Mouse (Mus musculus) layer of hippocampus, adult 2 months (tissue): ENCODE data around the gene Akt3. TPM values are rescaled to one million over a fixed set of nuclear protein-coding genes. Genes with fewer than 3 reads are reported as not detected.

Experiments
- DNase-seq, 2 experiments: peaks; one replicate each; pipeline ENCODE4 v3.0.0; 2022; ENCODE audit warnings: low spot score in 2 of 2
- H3K27ac ChIP-seq: fragments of 200-600 bp; 2 replicates; pipeline ENCODE4 v1.8.1; 2022
- H3K4me3 ChIP-seq: fragments of 200-600 bp; 2 replicates; pipeline ENCODE4 v1.8.1; 2022; ENCODE audit warnings: mild to moderate bottlenecking
- CTCF ChIP-seq: fragments of 200-600 bp; conservative IDR thresholded peaks from 2 replicates; pipeline ENCODE4 v1.8.1; 2022; ENCODE audit warnings: antibody characterized with exemption, mild to moderate bottlenecking, moderate library complexity
- total RNA-seq, 2 experiments: library from RNA; stranded (reverse); gene quantifications; 2 replicates each; pipeline ENCODE4 v1.2.3; 2021

The Akt3 gene
- total RNA-seq, 2 experiments from 2014 or later, result 253 to 255 TPM

DNA sequence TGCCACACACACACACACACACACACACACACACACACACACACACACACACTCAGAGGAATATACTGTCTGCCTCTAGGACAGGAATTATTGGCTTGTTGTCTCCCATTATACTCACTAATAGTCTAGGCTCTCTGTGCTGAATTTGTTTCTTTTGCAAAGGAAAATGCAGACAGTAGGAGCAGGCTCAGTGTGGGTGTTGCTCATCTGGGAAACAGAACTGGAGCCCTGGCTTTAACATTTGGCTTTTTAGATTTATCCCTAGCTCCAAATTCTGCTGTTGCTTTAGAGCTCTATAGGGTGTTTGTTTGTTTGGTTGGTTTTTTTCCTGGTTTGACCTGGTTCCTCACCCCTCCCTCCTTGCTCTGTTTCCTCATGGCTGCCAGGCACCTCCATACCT lies 278.8 kb downstream of the Akt3 start:
- Histone ChIP-seq H3K4me3 (no peak overlapping the region), H3K27ac (peak overlapping the region; percentile 91)
- peak; percentile 50 to 58 for DNase-seq
- no peak for TF ChIP-seq CTCF

DNA sequence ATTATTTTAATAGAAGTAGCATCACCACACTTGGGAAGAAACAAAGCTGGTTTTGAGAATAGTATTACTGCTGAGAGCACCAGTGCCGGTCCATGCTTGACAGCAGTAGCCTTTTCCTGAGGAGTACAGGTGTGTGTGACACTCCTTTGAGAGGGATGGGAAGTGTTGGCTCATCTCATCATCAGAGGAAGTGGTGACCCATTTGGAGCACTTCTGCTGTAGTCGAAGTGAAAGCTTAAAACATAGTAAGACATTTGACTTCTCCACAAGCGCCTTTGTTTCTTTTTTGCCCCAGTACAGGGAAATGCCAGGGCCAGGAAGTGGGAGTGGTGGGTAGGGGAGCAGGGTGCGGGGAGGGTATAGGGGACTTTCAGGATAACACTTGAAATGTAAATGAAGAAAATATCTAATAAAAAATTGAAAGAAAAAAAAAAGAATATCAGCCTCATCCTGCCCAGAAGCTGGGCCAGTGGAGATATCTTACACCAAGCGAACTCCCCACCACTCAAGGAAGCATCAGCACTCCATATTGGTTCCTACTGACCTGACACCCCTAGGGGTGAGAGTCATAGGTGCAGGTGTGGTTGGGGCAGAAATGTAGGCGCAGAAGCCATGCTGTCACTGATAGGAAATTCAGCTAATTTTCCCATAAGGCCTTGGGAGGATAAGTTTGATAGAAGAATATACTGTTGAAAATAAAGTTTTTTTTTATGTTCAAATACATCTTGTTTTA lies 284.5 kb downstream of the Akt3 start:
- Histone ChIP-seq H3K27ac (peak overlapping the region; percentile 90), H3K4me3 (no peak overlapping the region)
- no peak for DNase-seq
- peak; percentile 44 for TF ChIP-seq CTCF

DNA sequence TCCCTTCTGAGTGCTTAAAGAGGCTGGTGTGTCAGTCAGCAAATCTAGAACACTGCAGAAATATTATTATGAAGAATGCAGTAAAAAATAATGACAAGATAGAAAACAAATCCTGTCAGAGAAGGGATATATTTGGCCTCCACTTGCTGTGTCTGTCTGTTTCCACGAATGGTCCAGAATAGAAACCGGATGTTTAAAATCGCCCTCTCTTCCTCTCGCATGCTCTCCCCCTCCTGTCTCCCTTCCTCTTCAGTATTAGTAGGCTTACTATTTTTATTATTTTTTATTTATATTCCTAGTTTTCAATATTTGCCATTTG lies 286.6 kb downstream of the Akt3 start:
- H3K4me3 ChIP-seq, result no peak overlapping the region
- no peak for DNase-seq
- no peak for TF ChIP-seq CTCF
- H3K27ac ChIP-seq, result peak overlapping the region; percentile 90

DNA sequence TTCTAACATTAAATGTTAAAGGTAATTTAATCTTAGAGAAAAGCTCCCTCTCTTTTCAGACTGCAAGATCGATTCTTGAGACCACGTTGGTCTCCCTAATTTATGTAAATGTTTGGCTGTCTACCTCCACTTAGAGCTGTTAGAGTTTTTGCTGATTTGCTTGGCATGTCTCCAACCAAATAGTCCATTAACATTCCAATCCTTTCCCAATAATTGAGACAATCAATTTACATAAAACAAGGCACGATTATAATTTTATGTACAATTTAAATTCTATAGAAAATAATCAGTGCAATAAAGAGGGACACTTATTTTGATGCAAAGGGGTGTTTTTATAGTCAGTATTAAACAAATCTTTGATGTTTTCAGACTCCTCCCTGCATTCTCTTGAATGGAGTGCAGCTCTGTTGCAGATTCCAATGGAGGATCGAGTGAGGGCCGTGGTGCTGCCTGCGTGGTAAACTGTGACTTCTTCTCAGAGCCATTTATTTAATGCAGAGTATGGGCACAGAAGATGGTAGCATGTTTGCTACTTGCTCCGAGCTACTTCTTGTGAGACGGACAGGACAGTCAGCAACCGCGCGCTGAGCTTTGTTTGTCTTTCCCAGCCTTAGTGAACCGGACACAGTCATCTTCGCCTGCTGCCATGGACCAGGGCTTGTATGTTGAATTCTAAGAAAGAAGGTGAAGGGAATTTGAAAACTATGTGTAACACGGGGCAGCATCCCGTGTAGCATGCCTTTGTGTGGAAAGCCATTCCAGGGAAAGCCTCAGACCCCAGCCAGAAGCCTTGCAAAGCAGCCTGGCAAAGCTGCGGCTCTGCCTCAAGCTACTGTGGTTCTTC lies 287.1 kb downstream of the Akt3 start:
- H3K27ac ChIP-seq, result peak overlapping the region; percentile 90

More for the DNA sequence above, 287.1 kb downstream of the Akt3 start:
- DNase-seq, result no peak
- H3K4me3 ChIP-seq, result no peak overlapping the region
- TF ChIP-seq CTCF, result no peak

Other genes with a start within 250 kb of the Akt3 start
- 100 to 1,000 TPM; 585 to 647 TPM for gene Zbtb18, start 184.1 kb upstream of the Akt3 start, total RNA-seq